Mouse (Mus musculus): Measurements from ENCODE around the gene Sdc3. TPM values are rescaled to one million over a fixed set of nuclear protein-coding genes. Genes with fewer than 3 reads are reported as not detected.

The Sdc3 gene
- polyA plus RNA-seq, 2 experiments: 35.4 to 89.5 TPM

GRCm38 (mm10) chr4:130798416-130798815 is 6.1 kb downstream of the Sdc3 start:
- Histone ChIP-seq H3K9ac (ENCODE audit: low read depth, low read length, severe bottlenecking) (0 out of 2 replicates have a peak overlapping the region, but pooled peaks have one; percentile 16), H3K27ac (replicated peaks; ENCODE audit: low read depth, low read length) (peak overlapping the region; percentile 69), H3K9me3 (ENCODE audit: control insufficient read depth, low read length) (no peaks in the 10 kb centered on the region), H3K4me1 (ENCODE audit: control insufficient read depth, insufficient read depth, low read length) (peaks cover 38% of the 10 kb centered on the region), H3K4me3 (replicated peaks; ENCODE audit: low read length) (no peak overlapping the region), H3K36me3 (ENCODE audit: control insufficient read depth, insufficient read depth, low read length) (peaks cover 5% of the 10 kb centered on the region; the same call in 1 of the 2 replicates), H3K4me2 (replicated peaks; ENCODE audit: low read depth, low read length, severe bottlenecking) (peak overlapping the region; percentile 31; the same call in 1 of the 2 replicates), H3K27me3 (ENCODE audit: control insufficient read depth, insufficient read depth, low read length) (no peaks in the 10 kb centered on the region)
- DNase-seq (ENCODE audit: low spot score): peak; percentile 42
- 0 out of 2 replicates have a peak, but pooled peaks have one; percentile 16 for ATAC-seq (ENCODE audit: low FRiP score, low read depth)
- no peak for TF ChIP-seq POLR2A (IDR thresholded peaks at IDR 0.05; ENCODE audit: borderline replicate concordance, extremely low read depth, insufficient read depth, insufficient read length)
- WGBS: 20% methylated on average over 1 of the region's 1 CpGs

GRCm38 (mm10) chr4:130799118-130799517 is 6.8 kb downstream of the Sdc3 start:
- WGBS: 28% methylated on average over 4 of the region's 4 CpGs
- peaks cover 37% of the 10 kb centered on the region for H3K4me1 ChIP-seq (ENCODE audit: control insufficient read depth, insufficient read depth, low read length)
- no peak overlapping the region for H3K27ac ChIP-seq (replicated peaks; ENCODE audit: low read depth, low read length)

DNA sequence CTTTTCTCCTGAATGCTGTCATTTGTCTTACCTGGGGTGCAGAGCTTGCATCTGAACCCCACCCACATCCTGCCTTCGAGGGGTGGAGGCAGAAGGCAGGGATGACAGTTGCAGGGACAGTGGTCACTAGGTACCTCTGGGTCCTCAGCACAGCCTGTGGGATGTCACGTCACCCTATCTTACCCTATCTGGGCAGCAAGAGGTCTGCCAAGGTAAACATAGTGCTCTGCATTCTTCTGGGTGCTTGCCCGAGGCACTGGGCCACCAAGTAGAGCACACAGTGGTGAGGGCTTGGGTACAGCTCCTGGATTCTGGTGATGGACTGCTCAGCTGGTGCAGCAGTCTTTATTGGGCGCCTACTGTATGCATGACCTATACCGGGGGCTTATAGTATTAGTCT is 7.2 kb downstream of the Sdc3 start:
- WGBS: 72% methylated on average over 5 of the region's 5 CpGs
- H3K9ac ChIP-seq (ENCODE audit: low read depth, low read length, severe bottlenecking): no peak overlapping the region

More at GRCm38 (mm10) chr4:130799118-130799517, 6.8 kb downstream of the Sdc3 start:
- DNase-seq (ENCODE audit: low spot score): peak; percentile 46
- Histone ChIP-seq H3K4me3 (replicated peaks; ENCODE audit: low read length) (no peak overlapping the region), H3K9me3 (ENCODE audit: control insufficient read depth, low read length) (no peaks in the 10 kb centered on the region), H3K27me3 (ENCODE audit: control insufficient read depth, insufficient read depth, low read length) (no peaks in the 10 kb centered on the region), H3K36me3 (ENCODE audit: control insufficient read depth, insufficient read depth, low read length) (peaks cover 7% of the 10 kb centered on the region; the same call in 1 of the 2 replicates), H3K4me2 (replicated peaks; ENCODE audit: low read depth, low read length, severe bottlenecking) (no peak overlapping the region), H3K9ac (ENCODE audit: low read depth, low read length, severe bottlenecking) (no peak overlapping the region)
- ATAC-seq (ENCODE audit: low FRiP score, low read depth): no peak
- no peak for TF ChIP-seq POLR2A (IDR thresholded peaks at IDR 0.05; ENCODE audit: borderline replicate concordance, extremely low read depth, insufficient read depth, insufficient read length)

GRCm38 (mm10) chr4:130800147-130800546 is 7.8 kb downstream of the Sdc3 start:
- DNase-seq (ENCODE audit: low spot score) (no peak), ATAC-seq (ENCODE audit: low FRiP score, low read depth) (no peak)
- Histone ChIP-seq H3K9me3 (ENCODE audit: control insufficient read depth, low read length) (no peaks in the 10 kb centered on the region), H3K4me2 (replicated peaks; ENCODE audit: low read depth, low read length, severe bottlenecking) (no peak overlapping the region), H3K9ac (ENCODE audit: low read depth, low read length, severe bottlenecking) (no peak overlapping the region), H3K36me3 (ENCODE audit: control insufficient read depth, insufficient read depth, low read length) (peaks cover 7% of the 10 kb centered on the region; the same call in 1 of the 2 replicates), H3K4me3 (replicated peaks; ENCODE audit: low read length) (no peak overlapping the region), H3K4me1 (ENCODE audit: control insufficient read depth, insufficient read depth, low read length) (peaks cover 40% of the 10 kb centered on the region), H3K27ac (replicated peaks; ENCODE audit: low read depth, low read length) (no peak overlapping the region), H3K27me3 (ENCODE audit: control insufficient read depth, insufficient read depth, low read length) (no peaks in the 10 kb centered on the region)
- TF ChIP-seq POLR2A (IDR thresholded peaks at IDR 0.05; ENCODE audit: borderline replicate concordance, extremely low read depth, insufficient read depth, insufficient read length): no peak
- WGBS: 76% methylated on average over 6 of the region's 6 CpGs

More for the DNA sequence above, 7.2 kb downstream of the Sdc3 start:
- DNase-seq (ENCODE audit: low spot score): no peak
- no peak for ATAC-seq (ENCODE audit: low FRiP score, low read depth)
- Histone ChIP-seq H3K9me3 (ENCODE audit: control insufficient read depth, low read length) (no peaks in the 10 kb centered on the region), H3K27me3 (ENCODE audit: control insufficient read depth, insufficient read depth, low read length) (no peaks in the 10 kb centered on the region), H3K36me3 (ENCODE audit: control insufficient read depth, insufficient read depth, low read length) (peaks cover 7% of the 10 kb centered on the region; the same call in 1 of the 2 replicates), H3K4me2 (replicated peaks; ENCODE audit: low read depth, low read length, severe bottlenecking) (no peak overlapping the region), H3K27ac (replicated peaks; ENCODE audit: low read depth, low read length) (no peak overlapping the region), H3K4me3 (replicated peaks; ENCODE audit: low read length) (no peak overlapping the region), H3K4me1 (ENCODE audit: control insufficient read depth, insufficient read depth, low read length) (peaks cover 37% of the 10 kb centered on the region)
- no peak for TF ChIP-seq POLR2A (IDR thresholded peaks at IDR 0.05; ENCODE audit: borderline replicate concordance, extremely low read depth, insufficient read depth, insufficient read length)

GRCm38 (mm10) chr4:130801198-130801597 is 8.9 kb downstream of the Sdc3 start:
- Histone ChIP-seq H3K4me1 (ENCODE audit: control insufficient read depth, insufficient read depth, low read length) (peaks cover 42% of the 10 kb centered on the region), H3K9me3 (ENCODE audit: control insufficient read depth, low read length) (no peaks in the 10 kb centered on the region), H3K9ac (ENCODE audit: low read depth, low read length, severe bottlenecking) (no peak overlapping the region), H3K27me3 (ENCODE audit: control insufficient read depth, insufficient read depth, low read length) (no peaks in the 10 kb centered on the region), H3K4me3 (replicated peaks; ENCODE audit: low read length) (no peak overlapping the region), H3K36me3 (ENCODE audit: control insufficient read depth, insufficient read depth, low read length) (peaks cover 7% of the 10 kb centered on the region; the same call in 1 of the 2 replicates), H3K4me2 (replicated peaks; ENCODE audit: low read depth, low read length, severe bottlenecking) (no peak overlapping the region), H3K27ac (replicated peaks; ENCODE audit: low read depth, low read length) (no peak overlapping the region)
- DNase-seq (ENCODE audit: low spot score) (no peak), ATAC-seq (ENCODE audit: low FRiP score, low read depth) (no peak)
- WGBS: 91% methylated on average over 5 of the region's 5 CpGs
- no peak for TF ChIP-seq POLR2A (IDR thresholded peaks at IDR 0.05; ENCODE audit: borderline replicate concordance, extremely low read depth, insufficient read depth, insufficient read length)
